Mouse (Mus musculus) kidney, adult 2 months (tissue): ENCODE measurements around the gene Dbp. TPM values are rescaled to one million over a fixed set of nuclear protein-coding genes. Genes with fewer than 3 reads are reported as not detected.
A peak's percentile ranks its signal among the peaks of the same experiment; 100 is the strongest.

ENCODE experiments used
- DNase-seq: peaks from one replicate; pipeline ENCODE4 v3.0.0; 2021
- H3K27ac ChIP-seq: fragments of 200-500 bp; 2 replicates; pipeline ENCODE4 v1.5.1; 2012; ENCODE audit warnings: low read depth, low read length, control low read depth, inconsistent platforms; ENCODE audit not compliant: insufficient read depth
- H3K27me3 ChIP-seq: fragments of 200-500 bp; replicated peaks from 2 replicates; pipeline ENCODE4 v1.6.1; 2012; ENCODE audit warnings: mild to moderate bottlenecking, moderate library complexity, low read length, inconsistent platforms; ENCODE audit not compliant: control insufficient read depth, insufficient read depth
- H3K36me3 ChIP-seq: fragments of 200-500 bp; 2 replicates; pipeline ENCODE4 v1.6.1; 2012; ENCODE audit warnings: mild to moderate bottlenecking, moderate library complexity, low read length, inconsistent platforms; ENCODE audit not compliant: control insufficient read depth, insufficient read depth
- H3K4me1 ChIP-seq: fragments of 200-500 bp; 2 replicates; pipeline ENCODE4 v1.6.1; 2011; ENCODE audit warnings: low read length; ENCODE audit not compliant: control insufficient read depth, insufficient read depth
- H3K4me3 ChIP-seq: fragments of 200-500 bp; 2 replicates; pipeline ENCODE4 v1.5.1; 2011; ENCODE audit warnings: mild to moderate bottlenecking, low read depth, low read length, control low read depth; ENCODE audit not compliant: insufficient read depth
- CTCF ChIP-seq: fragments of 200-500 bp; conservative IDR thresholded peaks from 2 replicates; pipeline ENCODE4 v1.5.1; 2011; ENCODE audit warnings: low read depth, mild to moderate bottlenecking, control low read depth, low read length, moderate library complexity, mixed read lengths; ENCODE audit not compliant: insufficient read depth, insufficient read length
- POLR2A ChIP-seq: fragments of 200-500 bp; IDR thresholded peaks from one replicate; pipeline ENCODE4 v1.6.1; 2011; ENCODE audit warnings: low read depth, low read length, control low read depth
- WGBS: fragments of 180-500 bp; shearing (Covaris S2); methylation state at CpG from one replicate; pipeline ENCODE4 v1.1.7; 2018; 5-methylcytosine and 5-hydroxymethylcytosine counted together
- polyA plus RNA-seq: library from polyadenylated mRNA; depleted of rRNA; stranded (reverse); fragments of >200 nt; gene quantifications from 2 replicates; pipeline ENCODE4 v1.2.3, GENCODE M21; 2012

Dbp gene
- polyA plus RNA-seq, 1 experiment = 106 TPM

- H3K36me3 ChIP-seq = no peaks in the 10 kb centered on the region
- peaks cover 4% of the 10 kb centered on the region; the same call in 1 of the 2 replicates for H3K4me1 ChIP-seq
- 70% methylated on average over 10 of the region's 10 CpGs for whole genome bisulfite sequencing
- H3K27me3 ChIP-seq = no peaks in the 10 kb centered on the region
- H3K27ac ChIP-seq = no peak overlapping the region
- TF ChIP-seq POLR2A (no peak), CTCF (no peak)
- no peak overlapping the region for H3K4me3 ChIP-seq
- DNase-seq = no peak
Observed at GRCm38 (mm10) chr7:45685811-45686210, 19.1 kb upstream of the Dbp start.

- TF ChIP-seq CTCF = no peak
- no peak for TF ChIP-seq POLR2A
Observed at GRCm38 (mm10) chr7:45686841-45687240, 18.0 kb upstream of the Dbp start.

DNA sequence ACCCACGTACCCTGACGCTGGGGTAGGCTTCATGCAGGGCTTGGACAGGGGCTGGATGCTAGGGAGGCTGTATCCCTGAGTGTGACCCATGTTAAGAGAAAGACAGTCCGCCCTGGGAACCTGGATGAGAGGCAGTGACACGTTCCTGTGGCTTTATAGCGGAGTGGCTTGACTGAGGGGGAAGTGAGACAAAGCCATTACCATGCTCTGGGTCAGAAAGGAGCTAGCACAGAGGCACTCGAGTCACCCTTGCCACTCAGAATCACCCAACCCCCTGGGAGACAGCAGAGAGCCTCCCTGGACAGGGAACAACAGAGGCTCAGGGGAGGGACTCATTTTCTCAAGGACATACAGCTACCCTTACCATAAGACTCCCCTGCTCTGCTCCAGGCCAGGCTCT lies 15.8 kb upstream of the Dbp start:
- Histone ChIP-seq H3K36me3 (no peaks in the 10 kb centered on the region), H3K27ac (no peak overlapping the region), H3K4me3 (no peak overlapping the region), H3K27me3 (no peaks in the 10 kb centered on the region), H3K4me1 (no peaks in the 10 kb centered on the region)
- DNase-seq = no peak
- TF ChIP-seq CTCF (no peak), POLR2A (no peak)
- WGBS = 68% methylated on average over 6 of the region's 6 CpGs

More at GRCm38 (mm10) chr7:45686841-45687240, 18.0 kb upstream of the Dbp start:
- Histone ChIP-seq H3K4me1 (peaks cover 4% of the 10 kb centered on the region; the same call in 1 of the 2 replicates), H3K4me3 (no peak overlapping the region), H3K27ac (no peak overlapping the region), H3K27me3 (no peaks in the 10 kb centered on the region), H3K36me3 (no peaks in the 10 kb centered on the region)
- WGBS = 65% methylated on average over 3 of the region's 3 CpGs
- DNase-seq = peak; percentile 48

- DNase-seq = peak; percentile 26
- no peaks in the 10 kb centered on the region for H3K4me1 ChIP-seq
- TF ChIP-seq CTCF = no peak
- whole genome bisulfite sequencing = 44% methylated on average over 11 of the region's 11 CpGs
- H3K4me3 ChIP-seq = no peak overlapping the region
- peak overlapping the region; percentile 51 for H3K27ac ChIP-seq
- no peaks in the 10 kb centered on the region for H3K36me3 ChIP-seq
- no peaks in the 10 kb centered on the region for H3K27me3 ChIP-seq
Observed at GRCm38 (mm10) chr7:45689800-45690199, 15.1 kb upstream of the Dbp start.

GRCm38 (mm10) chr7:45692364-45692763 lies 12.5 kb upstream of the Dbp start:
- Histone ChIP-seq H3K27me3 (no peaks in the 10 kb centered on the region), H3K27ac (no peak overlapping the region), H3K4me3 (no peak overlapping the region), H3K4me1 (no peaks in the 10 kb centered on the region), H3K36me3 (no peaks in the 10 kb centered on the region)
- TF ChIP-seq CTCF (no peak), POLR2A (no peak)
- no peak for DNase-seq
- 82% methylated on average over 2 of the region's 2 CpGs for WGBS

- TF ChIP-seq CTCF (no peak), POLR2A (no peak)
- Histone ChIP-seq H3K36me3 (no peaks in the 10 kb centered on the region), H3K27ac (no peak within 1 kb of the TSS), H3K27me3 (no peaks in the 10 kb centered on the region), H3K4me3 (no peak within 1 kb of the TSS), H3K4me1 (no peaks in the 10 kb centered on the region)
- 93% methylated on average over 50 of the region's 50 CpGs for WGBS
- DNase-seq = no peak
Observed at GRCm38 (mm10) chr7:45693921-45694591, 10.8 kb upstream of the Dbp start, which contains the start of gene Sec1. Gene Sec1, minus strand, starts transcription at chr7:45694402.

DNA sequence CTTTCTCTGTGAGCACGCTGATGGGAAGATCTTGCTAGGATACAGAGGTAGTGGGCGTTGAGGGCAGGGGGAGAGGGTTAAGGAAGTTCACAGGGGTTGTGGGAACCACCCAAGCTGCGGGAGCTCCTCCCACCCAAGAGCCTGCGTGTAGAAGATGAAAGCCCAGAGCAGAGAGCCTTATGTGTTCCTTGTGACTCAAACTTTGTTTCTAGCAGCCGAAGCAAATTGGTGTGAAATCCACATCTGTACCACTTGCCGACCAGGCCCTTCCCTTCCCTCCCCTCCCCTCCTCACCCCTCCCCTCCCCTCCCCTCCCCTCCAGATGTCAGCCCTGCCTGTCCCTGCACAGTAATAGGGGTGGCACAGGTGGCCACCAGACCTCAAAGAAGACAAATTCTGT lies 9.8 kb upstream of the Dbp start:
- no peak overlapping the region for H3K4me3 ChIP-seq
- H3K27ac ChIP-seq = no peak overlapping the region
- no peak for DNase-seq
- TF ChIP-seq POLR2A (no peak), CTCF (no peak)
- no peaks in the 10 kb centered on the region for H3K4me1 ChIP-seq
- peaks cover 3% of the 10 kb centered on the region; the same call in 1 of the 2 replicates for H3K27me3 ChIP-seq
- WGBS = 37% methylated on average over 6 of the region's 6 CpGs
- no peaks in the 10 kb centered on the region for H3K36me3 ChIP-seq

GRCm38 (mm10) chr7:45697894-45698293 lies 7.0 kb upstream of the Dbp start:
- Histone ChIP-seq H3K4me3 (no peak overlapping the region), H3K4me1 (peaks cover 3% of the 10 kb centered on the region; the same call in 1 of the 2 replicates), H3K36me3 (no peaks in the 10 kb centered on the region), H3K27me3 (peaks cover 3% of the 10 kb centered on the region; the same call in 1 of the 2 replicates), H3K27ac (no peak overlapping the region)
- no peak for TF ChIP-seq CTCF
- no peak for TF ChIP-seq POLR2A
- WGBS = 85% methylated on average over 7 of the region's 7 CpGs
- DNase-seq = no peak
